Comparison of ENCODE assay signal across 8 mouse cellular contexts in the genomic region with DNA sequence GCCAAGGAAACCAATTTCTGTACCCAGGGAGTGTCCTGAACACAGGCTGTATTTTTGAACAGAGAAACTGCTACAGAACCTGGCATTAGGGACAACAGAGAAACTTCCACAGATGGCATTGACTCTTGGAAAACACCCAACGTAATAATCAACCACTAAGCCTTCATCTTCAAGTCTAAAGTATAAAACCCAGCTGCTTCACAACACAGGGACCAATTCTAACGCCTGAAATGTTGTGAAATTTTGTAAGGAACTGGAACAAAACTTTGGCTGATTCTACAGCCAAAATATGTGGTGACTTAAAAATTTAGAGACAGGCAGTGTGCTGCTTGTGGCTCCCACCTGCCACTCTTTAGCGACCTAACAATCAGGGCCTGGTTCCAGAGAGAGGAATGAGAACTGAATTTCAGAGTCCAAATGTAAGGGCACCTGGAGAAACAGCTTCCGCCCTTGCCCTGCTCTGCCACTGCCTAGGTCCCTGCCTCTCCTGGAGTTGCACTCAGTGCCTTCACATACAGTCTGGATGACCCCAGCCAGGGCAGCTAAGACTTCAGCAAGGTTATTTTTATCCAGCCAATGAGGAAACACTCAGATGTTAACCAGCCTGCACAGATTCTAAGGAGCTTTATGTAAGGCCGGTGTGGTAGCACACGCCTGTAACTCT. TPM values are rescaled to one million over a fixed set of nuclear protein-coding genes. Genes with fewer than 3 reads are reported as not detected.
DNase-seq lines count a peak whose midpoint lies in the region; ATAC-seq lines count a peak whose summit lies in the region.

No protein-coding gene starts in this region.

- no peaks in the 10 kb centered on the region for H3K27me3 ChIP-seq in embryonic facial prominence, embryonic 13.5 days
- no peaks in the 10 kb centered on the region for H3K27me3 ChIP-seq in heart, embryonic 15.5 days
- H3K27me3 ChIP-seq in midbrain, embryonic 14.5 days (ENCODE audit: control insufficient read depth, insufficient read depth, low read length), result no peaks in the 10 kb centered on the region
- no peaks in the 10 kb centered on the region for H3K27me3 ChIP-seq in liver, embryonic 12.5 days (replicated peaks)

- H3K9me3 ChIP-seq in embryonic facial prominence, embryonic 13.5 days, result no peaks in the 10 kb centered on the region
- H3K9me3 ChIP-seq in heart, embryonic 15.5 days (replicated peaks), result no peaks in the 10 kb centered on the region
- no peaks in the 10 kb centered on the region for H3K9me3 ChIP-seq in midbrain, embryonic 14.5 days (ENCODE audit: control insufficient read depth, low read length)
- H3K9me3 ChIP-seq in liver, embryonic 12.5 days (replicated peaks), result no peaks in the 10 kb centered on the region

- no peak for ATAC-seq in embryonic facial prominence, embryonic 13.5 days (ENCODE audit: insufficient number of reproducible peaks, insufficient read depth, low FRiP score, low TSS enrichment, low read depth)
- peak; percentile 53; the same call in 1 of the 2 replicates for ATAC-seq in heart, embryonic 15.5 days (replicated peaks; ENCODE audit: insufficient number of reproducible peaks, insufficient read depth, low FRiP score, low read depth)
- no peak for ATAC-seq in midbrain, embryonic 14.5 days (ENCODE audit: low FRiP score, low TSS enrichment)
- no peak for ATAC-seq in liver, embryonic 12.5 days

- DNase-seq in kidney, adult 9 months, result peak; percentile 31
- no peak for DNase-seq in kidney, postnatal 4 days
- DNase-seq in midbrain, embryonic 14.5 days, result peak; percentile 37
- DNase-seq in thymus, postnatal 25 days, result no peak
- DNase-seq in cerebellum, adult 11-12 months, result no peak

- WGBS in embryonic facial prominence, embryonic 13.5 days, result 61% methylated on average over 6 of the region's 6 CpGs
- WGBS in heart, embryonic 15.5 days, result 45% methylated on average over 6 of the region's 6 CpGs
- 75% methylated on average over 6 of the region's 6 CpGs for WGBS in midbrain, embryonic 14.5 days
- 74% methylated on average over 6 of the region's 6 CpGs for WGBS in liver, embryonic 12.5 days (ENCODE audit: insufficient replicate concordance)

- peak overlapping the region; percentile 62 for H3K27ac ChIP-seq in embryonic facial prominence, embryonic 13.5 days
- H3K27ac ChIP-seq in heart, embryonic 15.5 days, result peak overlapping the region; percentile 77
- H3K27ac ChIP-seq in midbrain, embryonic 14.5 days (replicated peaks; ENCODE audit: low read depth, low read length), result peak overlapping the region; percentile 37; the same call in 1 of the 2 replicates
- H3K27ac ChIP-seq in liver, embryonic 12.5 days, result no peak overlapping the region

- 0 out of 2 replicates have a peak, but pooled peaks cover 9% of the 10 kb centered on the region for H3K36me3 ChIP-seq in embryonic facial prominence, embryonic 13.5 days
- no peaks in the 10 kb centered on the region for H3K36me3 ChIP-seq in heart, embryonic 15.5 days
- no peaks in the 10 kb centered on the region for H3K36me3 ChIP-seq in midbrain, embryonic 14.5 days (ENCODE audit: control insufficient read depth, insufficient read depth, low read length)
- no peaks in the 10 kb centered on the region for H3K36me3 ChIP-seq in liver, embryonic 12.5 days

- no peak overlapping the region for H3K4me2 ChIP-seq in embryonic facial prominence, embryonic 13.5 days
- H3K4me2 ChIP-seq in heart, embryonic 15.5 days, result peak overlapping the region; percentile 13; the same call in 1 of the 2 replicates
- H3K4me2 ChIP-seq in midbrain, embryonic 14.5 days (ENCODE audit: low read length), result no peak overlapping the region
- H3K4me2 ChIP-seq in liver, embryonic 12.5 days, result no peak overlapping the region

- H3K4me3 ChIP-seq in embryonic facial prominence, embryonic 13.5 days, result no peak overlapping the region
- no peak overlapping the region for H3K4me3 ChIP-seq in heart, embryonic 15.5 days
- no peak overlapping the region for H3K4me3 ChIP-seq in midbrain, embryonic 14.5 days (replicated peaks; ENCODE audit: low read depth, low read length)
- H3K4me3 ChIP-seq in liver, embryonic 12.5 days, result no peak overlapping the region

- H3K9ac ChIP-seq in embryonic facial prominence, embryonic 13.5 days, result peak overlapping the region; percentile 21; the same call in 1 of the 2 replicates
- H3K9ac ChIP-seq in heart, embryonic 15.5 days, result no peak overlapping the region
- no peak overlapping the region for H3K9ac ChIP-seq in midbrain, embryonic 14.5 days (replicated peaks; ENCODE audit: low read length)
- no peak overlapping the region for H3K9ac ChIP-seq in liver, embryonic 12.5 days

- peaks cover 59% of the 10 kb centered on the region for H3K4me1 ChIP-seq in embryonic facial prominence, embryonic 13.5 days
- H3K4me1 ChIP-seq in heart, embryonic 15.5 days (replicated peaks), result peaks cover 66% of the 10 kb centered on the region
- peaks cover 28% of the 10 kb centered on the region for H3K4me1 ChIP-seq in midbrain, embryonic 14.5 days (ENCODE audit: control insufficient read depth, insufficient read depth, low read length)
- H3K4me1 ChIP-seq in liver, embryonic 12.5 days, result peaks cover 71% of the 10 kb centered on the region

RNA-seq across cellular contexts. Expression of a gene that starts 33.2 kb away (rescaled TPM):
- polyA plus RNA-seq in embryonic facial prominence, embryonic 13.5 days (2015; fragmentation: Nextera tagmentation; extraction: Ambion mirVana), result 26.2 and 27.6 TPM in 2 replicates
- polyA plus RNA-seq in heart, embryonic 15.5 days (2015; fragmentation: Nextera tagmentation; extraction: Ambion mirVana), result 16.9 and 21.7 TPM in 2 replicates
- 11.7 and 14.0 TPM in 2 replicates for polyA plus RNA-seq in midbrain, embryonic 14.5 days (2014; fragmentation: Nextera tagmentation; extraction: Ambion mirVana)
- 7.0 and 7.1 TPM in 2 replicates for polyA plus RNA-seq in liver, embryonic 12.5 days (2016; fragmentation: Nextera tagmentation; extraction: Ambion mirVana)

Comparison
In these comparisons a context has a peak if more than half of its experiments do, and no peak if none do; other contexts are left out.
1. DNase-seq: peak in kidney, adult 9 months (single experiment) and midbrain, embryonic 14.5 days (single experiment); none in kidney, postnatal 4 days (0 of 2), thymus, postnatal 25 days (single experiment) and cerebellum, adult 11-12 months (single experiment).